In genomic region chr2:24443256-24443790, GRCm38 (mm10) we compare ENCODE assay signal across 25 mouse cellular contexts. TPM values are rescaled to one million over a fixed set of nuclear protein-coding genes. Genes with fewer than 3 reads are reported as not detected.
DNase-seq lines count a peak whose midpoint lies in the region; ATAC-seq lines count a peak whose summit lies in the region.
"Had no signal": no experiment of that assay in that cellular context is flagged by ENCODE, and none has a peak within 500 bp of the region (broad histone marks: within the 10 kb centered on the region; RNA-seq: fewer than 3 reads in every experiment).

No protein-coding gene starts in this region.

- WGBS in kidney, embryonic 15.5 days, result 60% methylated on average over 3 of the region's 3 CpGs
- 38% methylated on average over 3 of the region's 3 CpGs for WGBS in forebrain, embryonic 16.5 days

- peaks cover 59% of the 10 kb centered on the region for H3K36me3 ChIP-seq in kidney, embryonic 15.5 days
- H3K36me3 ChIP-seq in forebrain, embryonic 16.5 days (ENCODE audit: control insufficient read depth, insufficient read depth), result no peaks in the 10 kb centered on the region
- H3K36me3 ChIP-seq: embryonic facial prominence, embryonic 12.5 days; forebrain, embryonic 15.5 days; G1E; heart, embryonic 12.5 days; hindbrain, embryonic 15.5 days had no signal

- no peak overlapping the region for H3K27ac ChIP-seq in kidney, embryonic 15.5 days
- no peak overlapping the region for H3K27ac ChIP-seq in forebrain, embryonic 16.5 days (ENCODE audit: low read length)
- H3K27ac ChIP-seq: embryonic facial prominence, embryonic 12.5 days; forebrain, embryonic 15.5 days; hindbrain, embryonic 15.5 days had no signal

- H3K9ac ChIP-seq in kidney, embryonic 15.5 days, result no peak overlapping the region
- H3K9ac ChIP-seq in forebrain, embryonic 16.5 days (replicated peaks; ENCODE audit: low read depth, low read length), result no peak overlapping the region
- H3K9ac ChIP-seq: embryonic facial prominence, embryonic 12.5 days; forebrain, embryonic 15.5 days; heart, embryonic 12.5 days; hindbrain, embryonic 15.5 days had no signal

- no peak for ATAC-seq in kidney, embryonic 15.5 days (replicated peaks; ENCODE audit: low FRiP score)
- ATAC-seq in forebrain, embryonic 16.5 days, result no peak
- ATAC-seq: activated CD4-positive, CD25-positive, alpha-beta regulatory T cell, adult 4 months; CD4-positive, CD25-positive, alpha-beta regulatory T cell, adult 4 months; forebrain, embryonic 15.5 days had no signal

- peak; percentile 66 for DNase-seq in heart, adult 11 months
- DNase-seq in heart, postnatal 10 days, result no peak
- DNase-seq in kidney, adult 8-10 months, result peak; percentile 59 to 68
- DNase-seq in ES-CJ7 (ENCODE audit: low read depth, low spot score), result peak; percentile 49
- peak; percentile 53 for DNase-seq in kidney, postnatal 14 days
- DNase-seq in embryo, embryonic 10 days (ENCODE audit: low spot score), result no peak
- DNase-seq: adrenal gland, adult 2 months; adrenal gland, postnatal 25 days; B cell, adult 2 months; cerebellum, adult 18-20 months; cerebellum, adult 9-11 months; gastrocnemius, postnatal 14 days; heart, postnatal 36 days had no signal

- no peaks in the 10 kb centered on the region for H3K27me3 ChIP-seq in kidney, embryonic 15.5 days
- peaks cover 13% of the 10 kb centered on the region for H3K27me3 ChIP-seq in forebrain, embryonic 16.5 days (replicated peaks; ENCODE audit: control insufficient read depth, insufficient read depth, low read length)
- H3K27me3 ChIP-seq: embryonic facial prominence, embryonic 12.5 days; hindbrain, embryonic 15.5 days had no signal

- H3K4me3 ChIP-seq in kidney, embryonic 15.5 days (replicated peaks), result no peak overlapping the region
- no peak overlapping the region for H3K4me3 ChIP-seq in forebrain, embryonic 16.5 days (replicated peaks; ENCODE audit: low read length)
- H3K4me3 ChIP-seq: embryonic facial prominence, embryonic 12.5 days; forebrain, embryonic 15.5 days; heart, embryonic 12.5 days; hindbrain, embryonic 15.5 days had no signal

- no peaks in the 10 kb centered on the region for H3K9me3 ChIP-seq in kidney, embryonic 15.5 days (replicated peaks)
- H3K9me3 ChIP-seq in forebrain, embryonic 16.5 days (ENCODE audit: control insufficient read depth, low read length), result no peaks in the 10 kb centered on the region
- H3K9me3 ChIP-seq: embryonic facial prominence, embryonic 12.5 days; forebrain, embryonic 15.5 days; G1E; heart, embryonic 12.5 days; hindbrain, embryonic 15.5 days had no signal

- intact Hi-C loops in heart, postnatal 10 days (cut with DNase I), result no loop called here

- no peak overlapping the region for H3K4me2 ChIP-seq in kidney, embryonic 15.5 days
- H3K4me2 ChIP-seq in forebrain, embryonic 16.5 days (ENCODE audit: low read length), result no peak overlapping the region
- H3K4me2 ChIP-seq: embryonic facial prominence, embryonic 12.5 days; forebrain, embryonic 15.5 days; heart, embryonic 12.5 days; hindbrain, embryonic 15.5 days had no signal

- peaks cover 5% of the 10 kb centered on the region for H3K4me1 ChIP-seq in kidney, embryonic 15.5 days
- no peaks in the 10 kb centered on the region for H3K4me1 ChIP-seq in forebrain, embryonic 16.5 days (replicated peaks; ENCODE audit: control insufficient read depth, insufficient read depth, low read length)
- H3K4me1 ChIP-seq: embryonic facial prominence, embryonic 12.5 days; heart, embryonic 12.5 days; hindbrain, embryonic 15.5 days had no signal

RNA-seq across cellular contexts. Expression of gene Pax8, which starts 32.1 kb away (rescaled TPM):
- total RNA-seq in heart, postnatal 10 days (2021), result not detected
- 127 and 129 TPM in 2 replicates for polyA plus RNA-seq in kidney, embryonic 15.5 days (2015; fragmentation: Nextera tagmentation; extraction: Ambion mirVana)
- polyA plus RNA-seq in forebrain, embryonic 16.5 days (2015; fragmentation: Nextera tagmentation; extraction: Ambion mirVana), result 0.57 and 0.82 TPM in 2 replicates
- total RNA-seq: adrenal gland, adult 2 months; adrenal gland, postnatal 25 days; gastrocnemius, postnatal 14 days; heart, adult 8-10 months; heart, postnatal 36 days had no signal
- polyA plus RNA-seq: activated CD4-positive, CD25-positive, alpha-beta regulatory T cell, adult 4 months; adrenal gland, adult 2 months; CD4-positive, CD25-positive, alpha-beta regulatory T cell, adult 4 months; frontal cortex, adult 2 months; G1E; heart, embryonic 12.5 days; heart, embryonic 16.5 days had no signal

Comparison
In these comparisons a context has a peak if more than half of its experiments do, and no peak if none do; other contexts are left out.
1. DNase-seq: peak in heart, adult 11 months (single experiment), kidney, adult 8-10 months (2 of 2), ES-CJ7 (single experiment) and kidney, postnatal 14 days (single experiment); none in heart, postnatal 10 days (0 of 2) and embryo, embryonic 10 days (single experiment).
2. RNA of gene Pax8, which starts 32.1 kb away (polyA plus RNA-seq): 127 to 129 TPM in kidney, embryonic 15.5 days; 0.57 to 0.82 TPM in forebrain, embryonic 16.5 days; every median in the first group is over 10 times any median in the second.